Mouse (Mus musculus) C3H10T1/2 (cell line): ENCODE data around the gene Smpdl3b. TPM values are rescaled to one million over a fixed set of nuclear protein-coding genes. Genes with fewer than 3 reads are reported as not detected.

Experiments
- polyA plus RNA-seq, 2 experiments: library from polyadenylated mRNA; unstranded; fragments of >200 nt; fragmentation: generic; extraction: Trizol; gene quantifications; one replicate each; pipeline ENCODE4 v1.2.1; 2012; ENCODE audit warnings: missing spikeins in 2 of 2

The Smpdl3b gene
- polyA plus RNA-seq: 1 to 10 TPM; 5.7 to 7.7 TPM

DNA sequence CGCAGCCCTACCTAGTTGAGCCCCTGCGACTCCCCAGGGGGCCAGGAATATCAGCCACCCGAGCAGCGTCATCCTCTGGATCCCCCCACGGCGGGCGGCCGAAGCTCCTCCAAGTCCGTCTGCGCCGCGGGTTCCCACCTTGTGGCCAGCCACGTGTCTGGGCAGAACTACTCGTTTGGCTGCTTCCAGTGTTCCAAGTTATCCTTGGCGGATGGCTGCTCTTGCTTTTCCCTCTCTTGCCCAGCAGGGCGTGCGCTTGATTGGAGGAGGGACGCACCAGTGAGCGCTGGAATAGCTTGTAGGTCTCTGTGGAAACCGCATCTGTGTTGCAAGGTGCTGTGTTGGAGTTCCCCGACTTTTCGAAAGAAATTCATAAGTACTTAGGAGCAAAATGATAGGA is at the start of gene Smpdl3b:
Gene Smpdl3b, minus strand, starts transcription at position 279 of the 400 bp plus-strand sequence.

DNA sequence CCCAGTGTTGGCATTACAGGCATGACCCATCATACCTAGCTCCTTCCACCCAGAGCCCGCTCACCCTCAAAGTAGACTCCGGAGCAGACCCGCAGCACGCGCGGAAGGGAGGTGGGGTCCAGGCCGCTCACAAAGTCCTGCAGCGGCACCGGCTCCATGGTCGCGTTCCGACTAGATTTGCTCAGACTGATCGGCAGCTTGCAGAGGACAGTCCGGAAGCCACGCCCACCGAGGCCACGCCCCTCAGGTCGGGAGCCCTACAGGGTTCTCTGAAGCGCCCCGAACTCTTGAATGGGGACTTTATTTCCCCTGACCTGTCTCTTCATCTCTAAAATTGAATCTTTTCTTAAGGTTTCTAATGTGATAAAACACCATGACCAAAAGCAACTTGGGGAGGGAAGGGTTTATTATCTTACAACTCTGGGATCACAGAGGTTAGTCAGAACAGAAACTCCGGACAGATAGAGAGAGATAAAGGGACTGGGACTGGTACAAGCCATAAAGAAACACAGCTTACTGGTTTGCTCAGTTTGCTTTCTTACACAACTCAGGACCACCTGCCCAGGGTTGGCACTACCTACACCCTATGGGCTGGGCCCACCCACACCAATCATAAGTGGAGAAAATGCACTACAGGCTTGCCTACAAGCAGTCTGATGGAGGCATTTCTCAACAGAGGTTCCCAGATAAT is 39.3 kb upstream of the Smpdl3b start, which contains the start of gene Themis2:
Gene Themis2, minus strand, starts transcription at position 192 of the 691 bp plus-strand sequence.

DNA sequence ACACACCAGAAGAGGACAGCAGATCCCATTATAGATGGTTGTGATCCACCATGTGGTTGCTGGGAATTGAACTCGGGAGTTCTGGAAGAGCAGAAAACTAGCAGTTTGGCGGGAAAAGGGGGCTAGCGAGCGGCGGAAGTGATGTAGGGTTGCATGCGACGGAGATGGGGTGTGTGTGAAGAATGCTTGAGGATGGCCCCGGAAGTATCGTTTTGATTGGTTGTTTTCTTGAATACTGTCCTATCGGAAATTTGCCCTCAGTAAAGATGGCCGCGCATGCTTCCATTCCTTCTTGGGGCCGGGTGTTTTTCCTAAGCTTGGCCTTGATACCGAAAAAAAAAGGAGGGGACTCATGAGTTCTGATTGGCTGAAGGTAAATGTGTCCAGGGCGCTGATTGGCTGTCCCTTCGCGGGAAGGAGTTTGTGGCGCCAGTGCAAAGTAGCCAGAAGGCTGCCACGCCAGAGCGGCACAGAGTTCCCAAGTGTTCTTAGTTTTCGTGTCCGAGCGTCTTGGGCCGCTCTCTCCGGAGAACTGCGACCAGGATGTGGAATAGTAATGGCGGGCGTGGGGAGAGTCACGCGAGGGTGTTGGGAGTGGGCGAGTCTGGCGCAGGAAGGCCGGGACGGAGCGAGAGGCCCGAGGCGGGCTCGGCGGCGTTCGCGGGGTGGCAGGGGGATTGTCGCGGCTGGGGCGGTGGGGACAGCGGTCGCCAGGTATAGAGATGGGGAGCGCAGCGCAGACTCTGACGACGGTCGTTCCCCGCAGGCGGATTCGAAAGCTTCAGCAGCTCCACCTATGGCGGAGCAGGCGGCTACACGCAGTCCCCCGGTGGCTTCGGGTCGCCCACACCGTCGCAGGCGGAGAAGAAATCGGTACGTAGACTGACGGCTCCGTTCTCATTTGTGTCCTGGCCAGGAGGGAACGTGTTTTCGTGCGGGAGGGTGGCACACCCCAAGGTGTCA is 11.1 kb upstream of the Smpdl3b start, which contains the start of gene Rpa2:
Gene Rpa2, plus strand, starts transcription at position 419 of the 963 bp plus-strand sequence.

DNA sequence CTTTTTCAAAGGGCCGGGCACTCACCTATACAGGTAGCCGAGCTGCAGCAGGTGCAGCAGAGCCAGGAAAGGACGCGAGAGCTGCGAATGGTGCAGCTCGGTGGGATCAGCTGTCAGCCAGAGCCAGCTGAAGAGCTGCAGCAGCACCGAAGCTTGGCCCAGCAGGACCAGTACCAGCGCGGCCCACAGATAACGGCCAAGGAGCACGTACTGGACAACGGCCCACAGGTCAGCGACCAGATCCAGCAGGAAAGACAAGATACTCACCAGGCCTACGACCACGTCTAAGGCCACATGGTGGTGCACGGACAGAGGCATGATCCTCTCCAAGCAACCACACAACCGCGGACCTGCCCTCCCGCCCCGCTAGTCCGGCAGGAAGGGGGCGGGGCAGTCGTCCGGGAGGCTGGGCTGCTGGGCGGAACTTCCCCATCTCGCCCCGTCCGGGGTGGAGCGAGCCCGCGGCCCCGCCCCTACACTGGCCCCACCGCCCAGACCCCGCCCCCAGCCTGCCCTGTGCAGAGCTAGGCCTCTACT is 24.8 kb downstream of the Smpdl3b start, which contains the start of gene Xkr8:
Gene Xkr8, minus strand, starts transcription at position 399 of the 537 bp plus-strand sequence.

Other genes starting within 250 kb of the Smpdl3b start
- 10 to 100 TPM in 1 of 2 experiments, 1 to 10 TPM in 1; 9.2 to 25.8 TPM for gene Sesn2, start 246.8 kb downstream of the Smpdl3b start, polyA plus RNA-seq
- 100 to 1,000 TPM; 397 to 898 TPM for gene Atpif1, start 223.6 kb downstream of the Smpdl3b start, polyA plus RNA-seq
- 10 to 100 TPM; 29.3 to 74.5 TPM for gene Dnajc8, start 221.7 kb downstream of the Smpdl3b start, polyA plus RNA-seq
- under 1 TPM in 1 of 2 experiments, not detected in 1; 0.04 TPM for gene Ptafr, start 193.2 kb downstream of the Smpdl3b start, polyA plus RNA-seq
- 10 to 100 TPM in 1 of 2 experiments, 1 to 10 TPM in 1; 5.2 to 12.4 TPM for gene Eya3, start 118.3 kb downstream of the Smpdl3b start, polyA plus RNA-seq
- 1 to 10 TPM; 2.1 to 7.6 TPM for gene Xkr8, start 24.7 kb downstream of the Smpdl3b start, polyA plus RNA-seq
- 10 to 100 TPM; 21.8 to 42.1 TPM for gene Rpa2, start 11.1 kb upstream of the Smpdl3b start, polyA plus RNA-seq
- not detected for gene Themis2, start 39.1 kb upstream of the Smpdl3b start, polyA plus RNA-seq
- gene Ppp1r8, start 85.9 kb upstream of the Smpdl3b start, polyA plus RNA-seq: 10 to 100 TPM; 20.8 to 34.2 TPM
- gene Stx12, start 127.3 kb upstream of the Smpdl3b start, polyA plus RNA-seq: 10 to 100 TPM in 1 of 2 experiments, 1 to 10 TPM in 1; 2.7 to 22.1 TPM
- gene Fam76a, start 165.3 kb upstream of the Smpdl3b start, polyA plus RNA-seq: 10 to 100 TPM in 1 of 2 experiments, 1 to 10 TPM in 1; 5.5 to 19.0 TPM
- gene Fgr, start 216.8 kb upstream of the Smpdl3b start, polyA plus RNA-seq: under 1 TPM in 1 of 2 experiments, not detected in 1; 0.01 TPM